Mouse (Mus musculus): ENCODE data around the gene Sh3bp4.

DNA sequence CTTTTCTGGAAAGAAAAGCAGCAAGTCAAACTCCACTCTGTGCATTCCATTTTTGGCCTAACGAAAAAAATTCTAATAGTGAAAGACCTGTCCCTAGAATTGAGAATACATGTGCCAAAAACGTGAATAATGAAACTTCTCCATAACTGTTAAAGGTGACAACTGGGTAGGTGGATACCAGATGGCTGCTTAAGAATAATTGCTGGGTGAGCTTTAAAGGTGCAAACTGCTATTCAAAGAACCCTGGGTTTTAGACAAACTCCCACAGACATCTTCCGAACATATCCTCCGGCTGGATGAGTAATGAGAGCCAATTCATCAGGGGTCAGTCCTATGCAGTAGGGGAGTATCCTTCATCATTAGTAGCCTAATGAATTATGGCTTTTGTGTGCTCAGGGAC, 20.7 kb upstream of the Sh3bp4 start:
- TF ChIP-seq CTCF (IDR thresholded peaks at IDR 0.05; ENCODE audit: low read depth, low read length) (no peak), POLR2A (IDR thresholded peaks at IDR 0.05; ENCODE audit: borderline replicate concordance, low read depth, low read length) (no peak)

Data from bone marrow macrophage, adult 2 months (primary cell).